ENCODE assay signal across 9 mouse cellular contexts in the genomic region with DNA sequence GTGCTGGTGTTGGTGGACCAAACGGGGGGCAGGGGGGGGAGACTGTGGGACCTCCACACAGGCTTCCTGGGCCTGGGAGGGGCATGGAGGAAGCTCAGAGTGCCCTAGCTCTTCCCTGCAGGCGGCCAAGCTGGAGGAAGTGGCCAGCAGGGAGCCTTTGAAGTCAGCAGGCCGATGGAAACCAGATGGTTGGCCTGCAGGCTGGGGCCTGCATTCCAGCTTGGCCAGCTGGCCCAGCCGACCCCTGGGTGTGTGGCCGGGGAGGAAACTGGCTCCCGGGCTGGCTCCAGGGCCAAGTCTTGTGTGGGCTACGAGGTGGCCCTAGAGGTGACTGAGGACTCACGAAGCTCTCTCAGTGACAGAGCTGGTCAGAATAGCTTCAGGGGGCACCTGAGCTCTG. TPM values are rescaled to one million over a fixed set of nuclear protein-coding genes. Genes with fewer than 3 reads are reported as not detected.
A peak's percentile ranks its signal among the peaks of the same experiment; 100 is the strongest.
DNase-seq lines count a peak whose midpoint lies in the region; ATAC-seq and TF ChIP-seq lines count a peak whose summit lies in the region.
"Had no signal": no experiment of that assay in that cellular context is flagged by ENCODE, and none has a peak within 500 bp of the region (broad histone marks: within the 10 kb centered on the region; RNA-seq: fewer than 3 reads in every experiment).

No protein-coding gene starts in this region.

- no peak overlapping the region for H3K27ac ChIP-seq in hindbrain, embryonic 11.5 days (ENCODE audit: low read depth, low read length)
- H3K27ac ChIP-seq in limb, embryonic 14.5 days (replicated peaks; ENCODE audit: low read depth, low read length), result peak overlapping the region; percentile 43; the same call in 1 of the 2 replicates

- TF ChIP-seq POLR2A in limb, embryonic 14.5 days (IDR thresholded peaks at IDR 0.05; ENCODE audit: borderline replicate concordance, extremely low read depth, insufficient read depth, insufficient read length), result no peak
- no peak for TF ChIP-seq POLR2A in myocyte (IDR thresholded peaks at IDR 0.05; ENCODE audit: insufficient read length, low read depth)

- H3ac ChIP-seq in myocyte (ENCODE audit: control insufficient read depth, insufficient read length), result no peak overlapping the region

- H3K27me3 ChIP-seq in hindbrain, embryonic 11.5 days (ENCODE audit: control insufficient read depth, insufficient read depth, low read length), result no peaks in the 10 kb centered on the region
- H3K27me3 ChIP-seq in limb, embryonic 14.5 days (ENCODE audit: control insufficient read depth, insufficient read depth, low read length), result no peaks in the 10 kb centered on the region
- H3K27me3 ChIP-seq in myocyte (ENCODE audit: control insufficient read depth, insufficient read depth, insufficient read length), result no peaks in the 10 kb centered on the region

- ATAC-seq in hindbrain, embryonic 11.5 days (ENCODE audit: low FRiP score), result no peak
- no peak for ATAC-seq in limb, embryonic 14.5 days (ENCODE audit: low FRiP score, low read depth)

- peaks cover 4% of the 10 kb centered on the region; the same call in 1 of the 2 replicates for H3K36me3 ChIP-seq in hindbrain, embryonic 11.5 days (ENCODE audit: control insufficient read depth, insufficient read depth, low read length)
- H3K36me3 ChIP-seq in limb, embryonic 14.5 days (ENCODE audit: control insufficient read depth, insufficient read depth, low read length), result peaks cover 49% of the 10 kb centered on the region
- peaks cover 5% of the 10 kb centered on the region for H3K36me3 ChIP-seq in myocyte (ENCODE audit: control insufficient read depth, insufficient read depth)

- H3K4me2 ChIP-seq in hindbrain, embryonic 11.5 days (replicated peaks; ENCODE audit: low read depth, low read length), result no peak overlapping the region
- H3K4me2 ChIP-seq in limb, embryonic 14.5 days (replicated peaks; ENCODE audit: low read depth, low read length, severe bottlenecking), result no peak overlapping the region
- peak overlapping the region; percentile 34 for H3K4me2 ChIP-seq in myocyte (ENCODE audit: low read depth)

- H3K4me3 ChIP-seq in hindbrain, embryonic 11.5 days (ENCODE audit: low read depth, low read length), result 0 out of 2 replicates have a peak overlapping the region, but pooled peaks have one; percentile 4
- no peak overlapping the region for H3K4me3 ChIP-seq in limb, embryonic 14.5 days (replicated peaks; ENCODE audit: low read length)
- no peak overlapping the region for H3K4me3 ChIP-seq in myocyte

- 12% methylated on average over 8 of the region's 8 CpGs for WGBS in hindbrain, embryonic 11.5 days
- 14% methylated on average over 8 of the region's 8 CpGs for WGBS in limb, embryonic 14.5 days

- peak; percentile 66 for DNase-seq in adrenal gland, postnatal 14 days
- DNase-seq in adrenal gland, adult 18-20 months (ENCODE audit: low spot score in 2 of 2), result no peak
- peak; percentile 94 for DNase-seq in MN1 (ENCODE audit: low spot score)
- DNase-seq in forelimb bud, embryonic 11.5 days (ENCODE audit: low read depth, low spot score), result peak; percentile 86
- peak; percentile 47 for DNase-seq in hindbrain, embryonic 11.5 days (ENCODE audit: low spot score)
- DNase-seq in limb, embryonic 14.5 days (ENCODE audit: low spot score), result peak; percentile 45
- no peak for DNase-seq in spleen, postnatal 4 days (ENCODE audit: low spot score in 2 of 2)

- peaks cover 4% of the 10 kb centered on the region for H3K79me2 ChIP-seq in myocyte (ENCODE audit: control insufficient read depth, insufficient read depth)

- no peak overlapping the region for H3K9ac ChIP-seq in hindbrain, embryonic 11.5 days (ENCODE audit: low read depth, low read length)
- H3K9ac ChIP-seq in limb, embryonic 14.5 days (ENCODE audit: low read depth, low read length, severe bottlenecking), result peak overlapping the region; percentile 29

- H3K4me1 ChIP-seq in hindbrain, embryonic 11.5 days (replicated peaks; ENCODE audit: control insufficient read depth, insufficient read depth, low read length), result peaks cover 21% of the 10 kb centered on the region
- peaks cover 39% of the 10 kb centered on the region for H3K4me1 ChIP-seq in limb, embryonic 14.5 days (ENCODE audit: control insufficient read depth, insufficient read depth, low read length)

- no peaks in the 10 kb centered on the region for H3K9me3 ChIP-seq in hindbrain, embryonic 11.5 days (ENCODE audit: control insufficient read depth, low read length)
- no peaks in the 10 kb centered on the region for H3K9me3 ChIP-seq in limb, embryonic 14.5 days (ENCODE audit: control insufficient read depth, low read length)

TF ChIP-seq in myocyte, 11 proteins besides CTCF, POLR2A, EP300 and RAD21:
- TF ChIP-seq SRF (IDR thresholded peaks at IDR 0.05; ENCODE audit: control insufficient read depth, insufficient read length, low read depth) (no peak), E2F4 (IDR thresholded peaks at IDR 0.05; ENCODE audit: insufficient read depth) (no peak), POLR2AphosphoS2 (IDR thresholded peaks at IDR 0.05; ENCODE audit: insufficient read length, low read depth) (no peak), REST (IDR thresholded peaks at IDR 0.05; ENCODE audit: insufficient read depth, insufficient read length) (no peak), MAX (IDR thresholded peaks at IDR 0.05; ENCODE audit: low read depth) (no peak), USF1 (IDR thresholded peaks at IDR 0.05; ENCODE audit: low read depth) (no peak), CEBPB (IDR thresholded peaks at IDR 0.05; ENCODE audit: insufficient read depth, poor library complexity, severe bottlenecking) (no peak), MYOG (IDR thresholded peaks at IDR 0.05; ENCODE audit: control insufficient read depth in 1 of 3, insufficient read depth in 1 of 3, insufficient read length in 2 of 3, low read depth in 2 of 3) (peak in 2 of 3 experiments; percentile 92 to 97), MYOD1 (IDR thresholded peaks at IDR 0.05; ENCODE audit: control insufficient read depth in 1 of 3, insufficient read length in 2 of 3, low read depth in 2 of 3) (peak in 2 of 3 experiments; percentile 75 to 89), TCF12 (IDR thresholded peaks at IDR 0.05; ENCODE audit: insufficient read depth, poor library complexity, severe bottlenecking) (peak; percentile 83), TCF3 (IDR thresholded peaks at IDR 0.05; ENCODE audit: insufficient read length, low read depth) (peak; percentile 88)

RNA-seq across cellular contexts. Expression of a gene that starts 5.9 kb away (rescaled TPM):
- total RNA-seq in adrenal gland, postnatal 14 days (2021), result 5.9 and 6.9 TPM in 2 replicates
- total RNA-seq in adrenal gland, adult 18-20 months (2021), result 1 to 10 TPM; 3.6 to 4.3 TPM
- polyA plus RNA-seq in hindbrain, embryonic 11.5 days (2014; fragmentation: Nextera tagmentation; extraction: Ambion mirVana), result 4.9 and 9.0 TPM in 2 replicates
- 8.6 and 12.6 TPM in 2 replicates for polyA plus RNA-seq in limb, embryonic 14.5 days (2012; rRNA removed)
- polyA plus RNA-seq in limb, embryonic 14.5 days (2014; fragmentation: Nextera tagmentation; extraction: Ambion mirVana), result 4.8 and 5.0 TPM in 2 replicates
- polyA plus RNA-seq in myocyte (2012; fragmentation: generic; extraction: Trizol), result 1.2 TPM

RNA-seq across cellular contexts. Expression of a gene that starts 11.7 kb away (rescaled TPM):
- 75.8 and 82.8 TPM in 2 replicates for total RNA-seq in adrenal gland, postnatal 14 days (2021)
- 100 to 1,000 TPM in 1 of 2 experiments, 10 to 100 TPM in 1; 92.0 to 107 TPM for total RNA-seq in adrenal gland, adult 18-20 months (2021)
- 131 and 139 TPM in 2 replicates for polyA plus RNA-seq in hindbrain, embryonic 11.5 days (2014; fragmentation: Nextera tagmentation; extraction: Ambion mirVana)
- polyA plus RNA-seq in limb, embryonic 14.5 days (2012; rRNA removed), result 158 and 219 TPM in 2 replicates
- 141 and 152 TPM in 2 replicates for polyA plus RNA-seq in limb, embryonic 14.5 days (2014; fragmentation: Nextera tagmentation; extraction: Ambion mirVana)
- polyA plus RNA-seq in myocyte (2012; fragmentation: generic; extraction: Trizol), result 69.0 TPM

RNA-seq across cellular contexts. Expression of a gene that starts 16.0 kb away (rescaled TPM):
- total RNA-seq in adrenal gland, postnatal 14 days (2021), result 0.98 and 1.5 TPM in 2 replicates
- total RNA-seq in adrenal gland, adult 18-20 months (2021), result 1 to 10 TPM; 1.0 to 2.2 TPM
- polyA plus RNA-seq in hindbrain, embryonic 11.5 days (2014; fragmentation: Nextera tagmentation; extraction: Ambion mirVana), result 0.26 and 0.36 TPM in 2 replicates
- 2.5 and 2.8 TPM in 2 replicates for polyA plus RNA-seq in limb, embryonic 14.5 days (2012; rRNA removed)
- polyA plus RNA-seq in limb, embryonic 14.5 days (2014; fragmentation: Nextera tagmentation; extraction: Ambion mirVana), result 0.17 and 0.26 TPM in 2 replicates
- 0.59 TPM for polyA plus RNA-seq in myocyte (2012; fragmentation: generic; extraction: Trizol)

RNA-seq across cellular contexts. Expression of a gene that starts 22.1 kb away (rescaled TPM):
- total RNA-seq in adrenal gland, postnatal 14 days (2021), result not detected in 2 replicates
- total RNA-seq in adrenal gland, adult 18-20 months (2021), result not detected
- 23.6 and 25.3 TPM in 2 replicates for polyA plus RNA-seq in hindbrain, embryonic 11.5 days (2014; fragmentation: Nextera tagmentation; extraction: Ambion mirVana)
- polyA plus RNA-seq in limb, embryonic 14.5 days (2012; rRNA removed), result not detected in 2 replicates
- polyA plus RNA-seq in limb, embryonic 14.5 days (2014; fragmentation: Nextera tagmentation; extraction: Ambion mirVana), result 6.6 TPM in 1 of 2 replicates, not detected in the other
- not detected for polyA plus RNA-seq in myocyte (2012; fragmentation: generic; extraction: Trizol)
- polyA plus RNA-seq: C2C12 had no signal

RNA-seq across cellular contexts. Expression of a gene that starts 24.0 kb away (rescaled TPM):
- 32.0 and 38.4 TPM in 2 replicates for total RNA-seq in adrenal gland, postnatal 14 days (2021)
- total RNA-seq in adrenal gland, adult 18-20 months (2021), result 10 to 100 TPM; 32.7 to 40.7 TPM
- 33.7 and 41.8 TPM in 2 replicates for polyA plus RNA-seq in hindbrain, embryonic 11.5 days (2014; fragmentation: Nextera tagmentation; extraction: Ambion mirVana)
- polyA plus RNA-seq in limb, embryonic 14.5 days (2012; rRNA removed), result 54.6 and 73.8 TPM in 2 replicates
- polyA plus RNA-seq in limb, embryonic 14.5 days (2014; fragmentation: Nextera tagmentation; extraction: Ambion mirVana), result 33.4 and 38.3 TPM in 2 replicates
- 31.4 TPM for polyA plus RNA-seq in myocyte (2012; fragmentation: generic; extraction: Trizol)

Comparison
In these comparisons a context has a peak if more than half of its experiments do, and no peak if none do; other contexts are left out.
1. DNase-seq: peak in adrenal gland, postnatal 14 days (single experiment), MN1 (single experiment), forelimb bud, embryonic 11.5 days (single experiment), hindbrain, embryonic 11.5 days (single experiment) and limb, embryonic 14.5 days (single experiment); none in adrenal gland, adult 18-20 months (0 of 2) and spleen, postnatal 4 days (0 of 2).